Mouse (Mus musculus) CH12.LX (cell line): ENCODE measurements around the gene Usp45. TPM values are rescaled to one million over a fixed set of nuclear protein-coding genes. Genes with fewer than 3 reads are reported as not detected.
A peak's percentile ranks its signal among the peaks of the same experiment; 100 is the strongest.

Experiments used
- DNase-seq: peaks from one replicate; pipeline ENCODE4 v3.0.0-alpha.2; 2013; ENCODE audit errors: extremely low read depth
- H3K27ac ChIP-seq: 2 replicates; pipeline ENCODE4 v1.5.1; 2012; ENCODE audit warnings: low read depth, mild to moderate bottlenecking, control low read depth, moderate library complexity; ENCODE audit not compliant: insufficient read depth
- H3K27me3 ChIP-seq: replicated peaks from 2 replicates; pipeline ENCODE3; 2012; ENCODE audit warnings: inconsistent platforms
- H3K36me3 ChIP-seq, 2 experiments: replicated peaks in 1 of 2; 2 replicates each; pipeline versions ENCODE3 to v1.6.1; 2012; ENCODE audit warnings: inconsistent platforms in 1 of 2, low read length in 1 of 2, mild to moderate bottlenecking in 1 of 2, mixed read lengths in 1 of 2, moderate library complexity in 1 of 2; ENCODE audit not compliant: control insufficient read depth in 1 of 2, insufficient read depth in 1 of 2
- H3K4me1 ChIP-seq, 2 experiments: 2 replicates each; pipeline ENCODE4 v1.6.1; 2012; ENCODE audit warnings: inconsistent platforms in 1 of 2, moderate library complexity in 1 of 2; ENCODE audit not compliant: insufficient read depth in 2 of 2, control insufficient read depth in 1 of 2
- H3K4me2 ChIP-seq: 2 replicates; pipeline ENCODE4 v1.6.1; 2012; ENCODE audit warnings: low read depth, mild to moderate bottlenecking, control low read depth; ENCODE audit not compliant: poor library complexity, insufficient read depth, severe bottlenecking
- H3K4me3 ChIP-seq, 3 experiments: fragments of 150-350 bp in 1 of 3; sonication (generic) in 1 of 3; replicated peaks in 1 of 3; 2 replicates each; pipeline versions ENCODE3 to v1.5.1; 2011 to 2012; ENCODE audit warnings: low read depth in 2 of 3, low read length in 2 of 3, mild to moderate bottlenecking in 2 of 3, moderate library complexity in 2 of 3, control low read depth in 1 of 3, improper control_type of control experiment in 1 of 3, inconsistent platforms in 1 of 3, mixed read lengths in 1 of 3; ENCODE audit not compliant: poor library complexity in 1 of 3
- H3K79me2 ChIP-seq: replicated peaks from 2 replicates; pipeline ENCODE4 v1.6.1; 2012; ENCODE audit warnings: mild to moderate bottlenecking, moderate library complexity; ENCODE audit not compliant: control insufficient read depth, poor library complexity, insufficient read depth, severe bottlenecking; ENCODE audit errors: extremely low read depth
- H3K9ac ChIP-seq: 2 replicates; pipeline ENCODE4 v1.6.1; 2012; ENCODE audit warnings: low read depth, mild to moderate bottlenecking, control low read depth, moderate library complexity; ENCODE audit not compliant: insufficient read depth
- H3K9me3 ChIP-seq: replicated peaks from 2 replicates; pipeline ENCODE3; 2012; ENCODE audit warnings: low read length, inconsistent platforms, mixed read lengths
- BHLHE40 ChIP-seq: IDR thresholded peaks from 2 replicates; pipeline ENCODE4 v1.6.1; 2011; ENCODE audit warnings: mild to moderate bottlenecking, low read depth, low read length, improper control_type of control experiment
- CHD1 ChIP-seq: IDR thresholded peaks from 2 replicates; pipeline ENCODE4 v1.6.1; 2012; ENCODE audit warnings: low read depth, low read length, improper control_type of control experiment, inconsistent platforms
- CHD2 ChIP-seq: IDR thresholded peaks from 2 replicates; pipeline ENCODE4 v1.6.1; 2011; ENCODE audit warnings: low read length, improper control_type of control experiment
- CTCF ChIP-seq, 2 experiments: IDR thresholded peaks in 1 of 2; conservative IDR thresholded peaks in 1 of 2; 2 replicates each; pipeline ENCODE4 v1.5.1; 2011 to 2012; ENCODE audit warnings: low read depth in 2 of 2, low read length in 2 of 2, improper control_type of control experiment in 1 of 2, inconsistent platforms in 1 of 2, mild to moderate bottlenecking in 1 of 2, moderate library complexity in 1 of 2
- E2F4 ChIP-seq: IDR thresholded peaks from 2 replicates; pipeline ENCODE4 v1.6.1; 2011; ENCODE audit warnings: low read depth, low read length, improper control_type of control experiment; ENCODE audit not compliant: insufficient replicate concordance
- ELF1 ChIP-seq: IDR thresholded peaks from 2 replicates; pipeline ENCODE4 v1.6.1; 2014; ENCODE audit warnings: low read depth, mild to moderate bottlenecking, inconsistent platforms, low read length, improper control_type of control experiment
- ETS1 ChIP-seq: conservative IDR thresholded peaks from 2 replicates; pipeline ENCODE4 v1.6.1; 2012; ENCODE audit warnings: low read depth, mild to moderate bottlenecking, inconsistent platforms, low read length, improper control_type of control experiment, moderate library complexity
- HCFC1 ChIP-seq: IDR thresholded peaks from 2 replicates; pipeline ENCODE4 v1.6.1; 2012; ENCODE audit warnings: low read depth, mild to moderate bottlenecking, inconsistent platforms, low read length, improper control_type of control experiment
- IRF4 ChIP-seq: IDR thresholded peaks from 2 replicates; pipeline ENCODE4 v1.6.1; 2014; ENCODE audit warnings: low read depth, mild to moderate bottlenecking, inconsistent platforms, low read length, improper control_type of control experiment
- JUN ChIP-seq: IDR thresholded peaks from 2 replicates; pipeline ENCODE4 v1.6.1; 2011; ENCODE audit warnings: low read depth, mild to moderate bottlenecking, low read length, improper control_type of control experiment, moderate library complexity; ENCODE audit not compliant: insufficient read depth
- JUND ChIP-seq: conservative IDR thresholded peaks from 2 replicates; pipeline ENCODE4 v1.6.1; 2011; ENCODE audit warnings: low read depth, low read length, improper control_type of control experiment
- MAX ChIP-seq: IDR thresholded peaks from 2 replicates; pipeline ENCODE4 v1.6.1; 2011; ENCODE audit warnings: low read length, improper control_type of control experiment
- MAZ ChIP-seq: IDR thresholded peaks from 2 replicates; pipeline ENCODE4 v1.6.1; 2012; ENCODE audit warnings: low read depth, mild to moderate bottlenecking, inconsistent platforms, low read length, improper control_type of control experiment, moderate library complexity
- MEF2A ChIP-seq: IDR thresholded peaks from 2 replicates; pipeline ENCODE4 v1.6.1; 2014; ENCODE audit warnings: low read depth, mild to moderate bottlenecking, inconsistent platforms, low read length, improper control_type of control experiment, borderline replicate concordance
- MXI1 ChIP-seq: IDR thresholded peaks from 2 replicates; pipeline ENCODE4 v1.6.1; 2011; ENCODE audit warnings: mild to moderate bottlenecking, low read depth, low read length, improper control_type of control experiment
- MYC ChIP-seq: IDR thresholded peaks from 2 replicates; pipeline ENCODE4 v1.6.1; 2011; ENCODE audit warnings: low read depth, mild to moderate bottlenecking, improper control_type of control experiment, low read length
- NELFE ChIP-seq: IDR thresholded peaks from 2 replicates; pipeline ENCODE4 v1.6.1; 2011; ENCODE audit warnings: low read depth, low read length, improper control_type of control experiment
- NRF1 ChIP-seq: IDR thresholded peaks from 2 replicates; pipeline ENCODE4 v1.6.1; 2014; ENCODE audit warnings: low read depth, mild to moderate bottlenecking, inconsistent platforms, low read length, improper control_type of control experiment, moderate library complexity
- POLR2A ChIP-seq: IDR thresholded peaks from 2 replicates; pipeline ENCODE4 v1.6.1; 2011; ENCODE audit warnings: low read depth, mild to moderate bottlenecking, improper control_type of control experiment, low read length
- POLR2AphosphoS2 ChIP-seq: IDR thresholded peaks from 2 replicates; pipeline ENCODE4 v1.6.1; 2011; ENCODE audit warnings: low read depth, low read length, improper control_type of control experiment
- RAD21 ChIP-seq: IDR thresholded peaks from 2 replicates; pipeline ENCODE4 v1.6.1; 2011; ENCODE audit warnings: low read depth, mild to moderate bottlenecking, low read length, improper control_type of control experiment, moderate library complexity
- RCOR1 ChIP-seq: conservative IDR thresholded peaks from 2 replicates; pipeline ENCODE4 v1.6.1; 2012; ENCODE audit warnings: low read depth, mild to moderate bottlenecking, inconsistent platforms, low read length, improper control_type of control experiment
- SIN3A ChIP-seq: IDR thresholded peaks from 2 replicates; pipeline ENCODE4 v1.6.1; 2012; ENCODE audit warnings: low read length, improper control_type of control experiment, inconsistent platforms
- SMC3 ChIP-seq: IDR thresholded peaks from 2 replicates; pipeline ENCODE4 v1.6.1; 2011; ENCODE audit warnings: low read depth, low read length, improper control_type of control experiment
- TBP ChIP-seq: conservative IDR thresholded peaks from 2 replicates; pipeline ENCODE4 v1.6.1; 2011; ENCODE audit warnings: low read depth, low read length, improper control_type of control experiment
- TCF12 ChIP-seq: IDR thresholded peaks from 2 replicates; pipeline ENCODE4 v1.6.1; 2014; ENCODE audit warnings: low read depth, mild to moderate bottlenecking, inconsistent platforms, low read length, improper control_type of control experiment
- UBTF ChIP-seq: IDR thresholded peaks from 2 replicates; pipeline ENCODE4 v1.6.1; 2012; ENCODE audit warnings: low read depth, mild to moderate bottlenecking, inconsistent platforms, low read length, improper control_type of control experiment, moderate library complexity
- USF1 ChIP-seq: IDR thresholded peaks from 2 replicates; pipeline ENCODE4 v1.6.1; 2014; ENCODE audit warnings: low read depth, mild to moderate bottlenecking, inconsistent platforms, low read length, improper control_type of control experiment
- USF2 ChIP-seq: conservative IDR thresholded peaks from 2 replicates; pipeline ENCODE4 v1.6.1; 2011; ENCODE audit warnings: low read depth, low read length, improper control_type of control experiment
- ZKSCAN1 ChIP-seq: IDR thresholded peaks from 2 replicates; pipeline ENCODE4 v1.6.1; 2012; ENCODE audit warnings: low read depth, inconsistent platforms, low read length, improper control_type of control experiment, borderline replicate concordance
- ZMIZ1 ChIP-seq: IDR thresholded peaks from 2 replicates; pipeline ENCODE4 v1.6.1; 2012; ENCODE audit warnings: low read depth, mild to moderate bottlenecking, inconsistent platforms, low read length, improper control_type of control experiment
- ZNF384 ChIP-seq: IDR thresholded peaks from 2 replicates; pipeline ENCODE4 v1.6.1; 2012; ENCODE audit warnings: low read depth, low read length, improper control_type of control experiment, inconsistent platforms
- dilution Hi-C: fragments of 300-500 bp; cut with MboI; formaldehyde crosslinking; loops from 2 replicates; pipeline ENCODE4 v1.14.3; 2020; ENCODE audit warnings: low sequenced_read_pairs; ENCODE audit not compliant: extremely low pct_unique_long_range_greater_than_20kb, extremely low pct_ligation_motif_present
- in situ Hi-C: fragments of 300-500 bp; cut with MboI; formaldehyde crosslinking; loops from 3 replicates; pipeline ENCODE4 v1.14.3; 2019; ENCODE audit warnings: low sequenced_read_pairs, low pct_ligation_motif_present, low pct_unique_long_range_greater_than_20kb, mixed read lengths
- polyA plus RNA-seq: library from polyadenylated mRNA; unstranded; fragments of >175 nt; gene quantifications from 2 replicates; pipeline ENCODE4 v1.2.1, GENCODE M21; 2012; ENCODE audit warnings: low read depth; ENCODE audit not compliant: insufficient read length
- total RNA-seq, 2 experiments: library from RNA; depleted of rRNA; stranded (reverse); fragments of 300-350 nt in 1 of 2; fragments of >200 nt in 1 of 2; gene quantifications; 2 replicates each; pipeline ENCODE4 v1.2.3; 2012 to 2014

Gene Usp45
- 17.4 and 17.5 TPM in 2 replicates for total RNA-seq (2012; rRNA removed)
- 30.6 and 37.0 TPM in 2 replicates for total RNA-seq (2014; rRNA removed)
- polyA plus RNA-seq, result 16.7 and 23.3 TPM in 2 replicates

DNA sequence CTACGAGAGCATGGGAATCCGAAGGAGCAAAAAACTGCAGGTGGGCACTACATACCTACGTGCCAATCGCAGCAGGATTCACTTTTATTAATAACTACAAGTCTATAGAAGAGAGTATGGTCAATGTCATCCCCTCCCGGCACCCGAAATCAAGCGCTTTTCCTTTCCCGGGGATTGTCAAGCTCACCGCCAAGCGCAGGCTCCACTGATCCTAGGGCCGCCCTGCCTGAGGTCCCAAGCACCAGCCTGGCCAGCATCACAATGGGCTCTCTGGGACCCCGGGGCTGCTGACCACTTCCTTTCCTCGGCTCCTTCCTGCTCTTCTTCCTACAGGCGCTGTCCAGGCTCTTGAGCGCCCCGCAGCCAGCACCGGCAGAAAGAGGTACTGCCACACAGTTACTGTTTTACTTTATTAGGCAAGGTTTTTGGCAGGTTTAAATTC lies at the start of gene Usp45, which contains the start of gene Tstd3:
Gene Usp45, plus strand, starts transcription at position 294 of the 442 bp plus-strand sequence.
Gene Tstd3, minus strand, starts transcription at position 350 of the 442 bp plus-strand sequence.
- Histone ChIP-seq H3K36me3 (peaks cover 0 to 4% of the 10 kb centered on the region in 2 experiments), H3K9ac (peak within 1 kb of the TSS; percentile 93), H3K4me3 (peak within 1 kb of the TSS; percentile 80 to 96 (median 91)), H3K9me3 (peaks cover 3% of the 10 kb centered on the region), H3K79me2 (peaks cover 5% of the 10 kb centered on the region; the same call in 1 of the 2 replicates), H3K27me3 (no peaks in the 10 kb centered on the region), H3K4me2 (peak within 1 kb of the TSS; percentile 91), H3K27ac (no peak within 1 kb of the TSS), H3K4me1 (peaks cover 0 to 13% of the 10 kb centered on the region in 2 experiments; a peak in 2 of 4 replicates)
- peak; percentile 50 to 79 for TF ChIP-seq CTCF (conservative IDR thresholded peaks at IDR 0.05 in 1 of 2, IDR thresholded peaks at IDR 0.05 in 1 of 2; ENCODE audit: low read depth in 2 of 2, low read length in 2 of 2)
- no peak for TF ChIP-seq ZKSCAN1
- no peak for TF ChIP-seq UBTF
- no peak for TF ChIP-seq TBP
- no peak for TF ChIP-seq MAZ
- peak; percentile 62 for TF ChIP-seq HCFC1
- no peak for TF ChIP-seq ETS1
- no peak for TF ChIP-seq USF2
- TF ChIP-seq BHLHE40, result no peak
- peak; percentile 26; the same call in 1 of the 2 replicates for TF ChIP-seq SMC3
- TF ChIP-seq TCF12, result peak; percentile 37; the same call in 1 of the 2 replicates
- no peak for TF ChIP-seq POLR2AphosphoS2
- 0 out of 2 replicates have a peak, but pooled peaks have one; percentile 33 for TF ChIP-seq ZMIZ1
- no peak for TF ChIP-seq JUN
- TF ChIP-seq MYC, result 0 out of 2 replicates have a peak, but pooled peaks have one; percentile 26
- no peak for TF ChIP-seq CHD2
- no peak for TF ChIP-seq ZNF384
- peak; percentile 45; the same call in 1 of the 2 replicates for TF ChIP-seq IRF4
- peak; percentile 62; the same call in 1 of the 2 replicates for TF ChIP-seq NELFE
- TF ChIP-seq ELF1, result peak; percentile 84
- TF ChIP-seq NRF1, result no peak
- TF ChIP-seq E2F4, result no peak
- TF ChIP-seq RCOR1, result no peak
- no peak for TF ChIP-seq JUND
- TF ChIP-seq CHD1, result no peak
- no peak; the same call in 1 of the 2 replicates for TF ChIP-seq SIN3A
- TF ChIP-seq USF1, result no peak
- no peak for TF ChIP-seq MEF2A
- no peak for TF ChIP-seq MAX
- peak; percentile 34 for TF ChIP-seq RAD21
- peak; percentile 66 for TF ChIP-seq POLR2A
- TF ChIP-seq MXI1, result peak; percentile 23; the same call in 1 of the 2 replicates
- dilution Hi-C loops (no loop called here), in situ Hi-C loops (no loop called here)
- DNase-seq, result peak; percentile 78
